Comparison of ENCODE assay signal across 22 mouse cellular contexts in genomic region chr6:27646503-27646902, GRCm38 (mm10).
A peak's percentile ranks its signal among the peaks of the same experiment; 100 is the strongest.
DNase-seq lines count a peak whose midpoint lies in the region; ATAC-seq and TF ChIP-seq lines count a peak whose summit lies in the region.
"Had no signal": no experiment of that assay in that cellular context is flagged by ENCODE, and none has a peak within 500 bp of the region (broad histone marks: within the 10 kb centered on the region; RNA-seq: fewer than 3 reads in every experiment).

No protein-coding gene starts in this region.

- no peaks in the 10 kb centered on the region for H3K9me3 ChIP-seq in liver, postnatal 0 days (ENCODE audit: low read length)
- H3K9me3 ChIP-seq: embryonic facial prominence, embryonic 15.5 days; G1E; hindbrain, embryonic 12.5 days; limb, embryonic 12.5 days; midbrain, embryonic 13.5 days had no signal

- H3K4me1 ChIP-seq in liver, postnatal 0 days (ENCODE audit: insufficient read depth): no peaks in the 10 kb centered on the region
- H3K4me1 ChIP-seq: embryonic facial prominence, embryonic 15.5 days; hindbrain, embryonic 12.5 days; limb, embryonic 12.5 days; midbrain, embryonic 13.5 days had no signal

- no peak for TF ChIP-seq EP300 in liver, postnatal 0 days (IDR thresholded peaks at IDR 0.05; ENCODE audit: low read depth)

- no peak overlapping the region for H3K4me3 ChIP-seq in left cerebral cortex, adult 2 months
- no peak overlapping the region for H3K4me3 ChIP-seq in liver, postnatal 0 days (ENCODE audit: low read depth, low read length)
- H3K4me3 ChIP-seq: embryonic facial prominence, embryonic 15.5 days; hindbrain, embryonic 12.5 days; limb, embryonic 12.5 days; midbrain, embryonic 13.5 days had no signal

- H3K4me2 ChIP-seq in liver, postnatal 0 days (ENCODE audit: low read depth, low read length): no peak overlapping the region
- H3K4me2 ChIP-seq: embryonic facial prominence, embryonic 15.5 days; hindbrain, embryonic 12.5 days; limb, embryonic 12.5 days; midbrain, embryonic 13.5 days had no signal

- H3K9ac ChIP-seq in liver, postnatal 0 days (replicated peaks): no peak overlapping the region
- H3K9ac ChIP-seq: embryonic facial prominence, embryonic 15.5 days; hindbrain, embryonic 12.5 days; limb, embryonic 12.5 days; liver, embryonic 14.5 days; midbrain, embryonic 13.5 days had no signal

- no peak for TF ChIP-seq POLR2A in brain, embryonic 14.5 days (IDR thresholded peaks at IDR 0.05; ENCODE audit: borderline replicate concordance, extremely low read depth, insufficient read depth, insufficient read length, poor library complexity, severe bottlenecking)

- intact Hi-C loops in left cerebral cortex, adult 2 months (cut with DNase I): no loop called here

- ATAC-seq in liver, postnatal 0 days: no peak
- ATAC-seq: CD4-positive, CD25-positive, alpha-beta regulatory T cell, adult 4 months; inflammation-experienced regulatory T-cells, adult 6 months; lung, postnatal 0 days; midbrain, embryonic 13.5 days had no signal

- peak; percentile 5 to 10 for DNase-seq in layer of hippocampus, adult 8-10 months (ENCODE audit: low spot score in 2 of 2)
- no peak for DNase-seq in layer of hippocampus, postnatal 10 days (ENCODE audit: low spot score in 2 of 2)
- DNase-seq in brain, embryonic 14.5 days (ENCODE audit: low read depth): peak; percentile 55
- peak; percentile 17 to 34 for DNase-seq in left cerebral cortex, adult 2 months (ENCODE audit: extremely low spot score in 1 of 2, low spot score in 2 of 2)
- peak; percentile 45 to 57 for DNase-seq in right cerebral cortex, postnatal 36 days (ENCODE audit: low spot score in 2 of 2)
- DNase-seq in liver, postnatal 0 days: no peak
- DNase-seq in spleen, postnatal 10 days (ENCODE audit: low spot score in 2 of 2): no peak
- DNase-seq: adrenal gland, postnatal 25 days; cerebellum, adult 9-10 months; gastrocnemius, postnatal 25 days; kidney, adult 8-10 months; kidney, postnatal 4 days; thymus, postnatal 25 days had no signal

- H3K36me3 ChIP-seq in liver, postnatal 0 days (replicated peaks; ENCODE audit: insufficient read depth, low read length): no peaks in the 10 kb centered on the region
- H3K36me3 ChIP-seq: embryonic facial prominence, embryonic 15.5 days; G1E; hindbrain, embryonic 12.5 days; limb, embryonic 12.5 days; midbrain, embryonic 13.5 days had no signal

- TF ChIP-seq CTCF in brain, embryonic 14.5 days (IDR thresholded peaks at IDR 0.05; ENCODE audit: borderline replicate concordance, extremely low read depth, insufficient read depth, insufficient read length): no peak
- TF ChIP-seq CTCF in left cerebral cortex, adult 2 months (IDR thresholded peaks at IDR 0.05): no peak
- no peak for TF ChIP-seq CTCF in liver, postnatal 0 days (IDR thresholded peaks at IDR 0.05; ENCODE audit: low read depth)

- H3K27me3 ChIP-seq in liver, postnatal 0 days (ENCODE audit: insufficient read depth, low read length): no peaks in the 10 kb centered on the region
- H3K27me3 ChIP-seq: embryonic facial prominence, embryonic 15.5 days; hindbrain, embryonic 12.5 days; limb, embryonic 12.5 days; midbrain, embryonic 13.5 days had no signal

- 55% methylated on average over 1 of the region's 1 CpGs for WGBS in liver, postnatal 0 days (ENCODE audit: insufficient replicate concordance)

- H3K27ac ChIP-seq in left cerebral cortex, adult 2 months: no peak overlapping the region
- no peak overlapping the region for H3K27ac ChIP-seq in liver, postnatal 0 days (ENCODE audit: low read depth)
- H3K27ac ChIP-seq: embryonic facial prominence, embryonic 15.5 days; hindbrain, embryonic 12.5 days; limb, embryonic 12.5 days; liver, embryonic 14.5 days; midbrain, embryonic 13.5 days had no signal

Comparison
In these comparisons a context has a peak if more than half of its experiments do, and no peak if none do; other contexts are left out.
1. DNase-seq: peak in layer of hippocampus, adult 8-10 months (2 of 2), brain, embryonic 14.5 days (single experiment), left cerebral cortex, adult 2 months (2 of 2) and right cerebral cortex, postnatal 36 days (2 of 2); none in layer of hippocampus, postnatal 10 days (0 of 2), liver, postnatal 0 days (single experiment) and spleen, postnatal 10 days (0 of 2).